Mouse (Mus musculus) heart, embryonic 14.5 days (tissue): Measurements from ENCODE around the gene Sla2. TPM values are rescaled to one million over a fixed set of nuclear protein-coding genes. Genes with fewer than 3 reads are reported as not detected.
A peak's percentile ranks its signal among the peaks of the same experiment; 100 is the strongest.
"Not testable (repeated sequence)": the region's sequence is repeated elsewhere in the genome, so short reads cannot be mapped to it uniquely, and the experiment has no call there.

Experiments
- ATAC-seq: fragments of 200-750 bp; cut with Nextera tagmentation; 2 replicates; pipeline ENCODE4 v1.8.0; 2017; ENCODE audit warnings: low read depth, moderate TSS enrichment; ENCODE audit not compliant: insufficient number of reproducible peaks, insufficient read depth, low FRiP score
- H3K27ac ChIP-seq, 2 experiments: fragments of 200-500 bp in 1 of 2; fragments of 300-500 bp in 1 of 2; sonication (generic) in 1 of 2; replicated peaks in 1 of 2; 2 replicates each; pipeline ENCODE4 v1.5.1; 2012 to 2014; ENCODE audit warnings: low read depth in 2 of 2, low read length in 2 of 2, control low read depth in 1 of 2, mild to moderate bottlenecking in 1 of 2, mixed read lengths in 1 of 2; ENCODE audit not compliant: control insufficient read depth in 1 of 2, insufficient read depth in 1 of 2
- H3K27me3 ChIP-seq: fragments of 300-500 bp; sonication (generic); 2 replicates; pipeline ENCODE4 v1.6.1; 2014; ENCODE audit warnings: mild to moderate bottlenecking, low read length, control low read depth; ENCODE audit not compliant: control insufficient read depth, insufficient read depth
- H3K36me3 ChIP-seq: fragments of 300-500 bp; sonication (generic); 2 replicates; pipeline ENCODE4 v1.6.1; 2014; ENCODE audit warnings: mild to moderate bottlenecking, control low read depth, low read length, mixed read lengths; ENCODE audit not compliant: control insufficient read depth, insufficient read depth
- H3K4me1 ChIP-seq, 2 experiments: fragments of 200-500 bp in 1 of 2; fragments of 300-500 bp in 1 of 2; sonication (generic) in 1 of 2; 2 replicates each; pipeline ENCODE4 v1.6.1; 2012 to 2014; ENCODE audit warnings: low read length in 2 of 2, control low read depth in 1 of 2, mixed read lengths in 1 of 2; ENCODE audit not compliant: control insufficient read depth in 2 of 2, insufficient read depth in 2 of 2
- H3K4me2 ChIP-seq: fragments of 300-500 bp; sonication (generic); 2 replicates; pipeline ENCODE4 v1.6.1; 2014; ENCODE audit warnings: mild to moderate bottlenecking, low read length
- H3K4me3 ChIP-seq, 2 experiments: fragments of 200-500 bp in 1 of 2; fragments of 300-500 bp in 1 of 2; sonication (generic) in 1 of 2; 2 replicates each; pipeline ENCODE4 v1.5.1; 2012 to 2014; ENCODE audit warnings: low read length in 2 of 2, mild to moderate bottlenecking in 2 of 2, control low read depth in 1 of 2, low read depth in 1 of 2, moderate library complexity in 1 of 2; ENCODE audit not compliant: control insufficient read depth in 1 of 2, insufficient read depth in 1 of 2
- H3K9ac ChIP-seq: fragments of 300-500 bp; sonication (generic); 2 replicates; pipeline ENCODE4 v1.6.1; 2014; ENCODE audit warnings: mild to moderate bottlenecking, low read length
- H3K9me3 ChIP-seq: fragments of 300-500 bp; sonication (generic); 2 replicates; pipeline ENCODE4 v1.6.1; 2016; ENCODE audit warnings: low read length, control low read depth; ENCODE audit not compliant: control insufficient read depth
- WGBS: fragments of 180-500 bp; shearing (Covaris S2); extraction: QIAGEN DNeasy Blood & Tissue Kit; methylation state at CpG from one replicate; pipeline ENCODE4 v1.1.7; 2014; 5-methylcytosine and 5-hydroxymethylcytosine counted together
- polyA plus RNA-seq: library from polyadenylated mRNA; unstranded; fragments of >200 nt; fragmentation: Nextera tagmentation; extraction: Ambion mirVana; gene quantifications from 2 replicates; pipeline ENCODE4 v1.2.1, GENCODE M21; 2014

The Sla2 gene
- polyA plus RNA-seq, 1 experiment from 2014 or later = 0.26 TPM

DNA sequence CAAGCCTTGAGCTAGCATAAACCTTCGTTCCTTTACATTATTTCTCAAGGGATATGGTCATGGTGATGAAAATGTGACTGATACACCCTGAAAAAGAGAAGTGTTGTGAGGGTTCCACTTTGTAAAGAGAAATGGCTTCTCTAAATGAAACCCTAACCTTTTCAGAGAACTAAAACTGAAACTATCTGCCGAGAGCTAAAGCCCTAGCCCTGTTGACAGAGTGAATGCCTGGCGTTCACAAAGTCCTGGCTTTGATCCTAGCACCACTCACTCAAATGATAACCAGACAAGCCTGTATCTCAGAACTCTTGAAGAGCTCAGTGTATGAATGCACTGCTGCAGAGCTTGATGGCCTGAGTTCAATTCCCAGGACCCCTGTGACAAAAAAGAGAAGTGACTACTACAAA, 29.6 kb downstream of the Sla2 start:
- no peaks in the 10 kb centered on the region for H3K27me3 ChIP-seq
- peak overlapping the region in 1 of 2 experiments; percentile 19; a peak in 1 of 4 replicates for H3K4me3 ChIP-seq
- peaks cover 5 to 26% of the 10 kb centered on the region in 2 experiments for H3K4me1 ChIP-seq
- H3K9me3 ChIP-seq = no peaks in the 10 kb centered on the region
- H3K4me2 ChIP-seq = peak overlapping the region; percentile 60
- H3K36me3 ChIP-seq = peaks cover 45% of the 10 kb centered on the region
- H3K27ac ChIP-seq = peak overlapping the region; percentile 56 to 72
- peak overlapping the region; percentile 62 for H3K9ac ChIP-seq
- WGBS = 17% methylated on average over 3 of the region's 3 CpGs
- peak; percentile 64 for ATAC-seq

DNA sequence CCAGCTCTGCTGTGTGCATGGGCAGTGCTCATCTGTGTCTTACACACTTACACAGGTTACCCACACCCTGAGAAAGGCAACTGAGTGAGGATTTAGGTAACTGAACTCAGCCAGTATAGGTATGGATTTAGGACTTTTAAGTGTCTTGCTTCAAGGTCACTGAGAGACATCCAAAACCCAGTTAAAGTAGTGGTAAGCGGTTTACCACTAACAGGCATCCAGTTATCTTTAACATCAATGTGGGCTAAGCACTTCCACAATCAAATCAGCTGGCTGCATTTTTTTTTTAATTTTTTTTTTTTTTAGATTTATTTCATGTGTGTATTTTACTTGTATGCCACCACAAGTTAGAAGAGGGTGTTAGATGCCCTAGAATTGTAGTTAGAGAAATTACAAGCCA, 30.7 kb downstream of the Sla2 start:
- no peak overlapping the region for H3K9ac ChIP-seq
- H3K27me3 ChIP-seq = no peaks in the 10 kb centered on the region
- no peak for ATAC-seq
- H3K4me2 ChIP-seq = no peak overlapping the region
- H3K4me3 ChIP-seq = no peak overlapping the region
- no peaks in the 10 kb centered on the region for H3K9me3 ChIP-seq
- peaks cover 4 to 20% of the 10 kb centered on the region in 2 experiments; a peak in 3 of 4 replicates for H3K4me1 ChIP-seq
- WGBS = 85% methylated on average over 1 of the region's 1 CpGs
- peaks cover 56% of the 10 kb centered on the region for H3K36me3 ChIP-seq
- peak overlapping the region in 1 of 2 experiments; percentile 72; a peak in 1 of 4 replicates for H3K27ac ChIP-seq

DNA sequence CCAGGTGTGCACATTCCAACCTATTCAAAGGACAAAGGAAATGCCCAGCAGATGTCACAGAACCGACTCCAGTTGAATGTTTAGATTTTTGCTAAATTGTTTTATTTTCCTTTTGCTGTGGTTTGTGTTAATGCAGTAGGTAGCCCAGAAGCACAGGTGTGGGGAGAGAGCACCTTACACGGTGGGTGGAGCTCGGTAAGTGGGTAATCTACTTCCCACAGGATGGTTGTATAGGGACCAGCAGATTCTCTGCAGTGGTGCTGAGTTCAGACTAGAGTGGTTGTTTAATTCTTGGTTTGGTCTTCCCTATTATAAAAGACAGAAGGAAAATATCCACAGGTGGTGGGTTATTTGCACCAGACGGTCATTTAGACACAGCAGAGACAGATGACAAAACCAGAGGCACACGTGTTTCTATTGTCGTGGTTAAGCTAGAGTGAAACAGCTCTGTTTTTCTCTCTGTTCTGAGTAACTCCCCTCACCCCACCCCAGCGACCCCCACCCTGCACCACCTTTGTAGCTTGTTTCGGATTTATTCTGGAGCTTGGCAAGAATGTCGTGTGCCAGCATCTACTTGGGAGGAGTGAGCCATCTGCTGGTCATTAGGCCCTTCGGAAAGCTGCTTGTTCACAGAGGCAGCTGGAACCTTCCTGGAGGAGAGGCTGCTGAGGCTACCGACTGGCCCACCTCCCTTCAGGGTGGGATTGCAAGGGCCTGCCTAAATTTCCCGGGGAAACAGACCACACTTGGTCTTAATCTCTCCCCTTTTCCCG, 32.8 kb downstream of the Sla2 start:
- not testable (repeated sequence) for H3K4me2 ChIP-seq, H3K9ac ChIP-seq, H3K4me3 ChIP-seq, H3K27ac ChIP-seq, H3K9me3 ChIP-seq, ATAC-seq, H3K27me3 ChIP-seq
- Histone ChIP-seq H3K36me3 (peaks cover 73% of the 10 kb centered on the region), H3K4me1 (peaks cover 4 to 18% of the 10 kb centered on the region in 2 experiments; a peak in 3 of 4 replicates)
- WGBS = 56% methylated on average over 13 of the region's 13 CpGs

DNA sequence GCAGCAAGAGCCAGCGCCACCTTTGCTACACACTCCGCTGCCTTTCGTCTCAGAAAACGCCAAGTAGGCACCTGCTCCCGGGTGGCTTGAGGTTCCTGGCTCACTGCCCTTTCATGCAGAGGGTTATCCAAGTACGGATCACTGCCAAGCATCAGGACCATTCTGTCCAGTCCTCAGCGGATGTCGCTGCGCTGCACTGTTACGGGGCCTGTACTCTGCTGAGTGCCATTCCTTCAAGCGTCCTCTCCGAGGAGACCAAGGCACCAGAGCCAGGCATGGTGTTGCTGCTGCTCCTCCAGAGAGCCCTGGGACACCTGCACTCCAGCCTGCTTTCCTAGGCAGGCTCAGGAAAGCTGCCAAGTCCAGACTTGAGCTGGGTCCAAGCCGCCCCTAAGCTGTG, 33.4 kb downstream of the Sla2 start:
- H3K27ac ChIP-seq, ATAC-seq: not testable (repeated sequence)
- WGBS = 82% methylated on average over 8 of the region's 13 CpGs

DNA sequence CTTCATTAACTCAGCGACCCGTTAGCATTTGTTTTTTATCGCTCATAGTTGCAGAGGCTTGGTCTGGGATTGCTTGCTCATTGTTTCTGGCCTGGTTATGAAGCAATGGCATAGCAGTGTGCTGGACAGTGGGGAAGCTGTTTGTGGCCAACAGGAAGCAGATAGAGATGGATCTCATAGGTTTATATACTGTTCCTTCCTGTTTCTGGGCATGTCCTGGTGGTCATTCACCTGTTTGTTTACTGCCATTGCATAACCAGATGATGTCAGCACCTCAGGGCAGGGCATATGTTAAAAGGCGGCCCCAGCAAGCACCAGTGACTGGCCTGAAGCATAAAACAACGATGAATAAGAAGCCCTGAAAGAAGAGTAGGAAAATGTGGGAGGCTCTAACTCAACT, 36.5 kb downstream of the Sla2 start:
- no peak overlapping the region for H3K27ac ChIP-seq
- no peak overlapping the region for H3K4me2 ChIP-seq
- no peaks in the 10 kb centered on the region for H3K27me3 ChIP-seq
- H3K9me3 ChIP-seq = no peaks in the 10 kb centered on the region
- no peak overlapping the region for H3K4me3 ChIP-seq
- H3K9ac ChIP-seq = no peak overlapping the region
- WGBS = 86% methylated on average over 5 of the region's 5 CpGs
- no peak for ATAC-seq
- H3K36me3 ChIP-seq = peaks cover 85% of the 10 kb centered on the region
- peaks cover 0 to 3% of the 10 kb centered on the region in 2 experiments; a peak in 2 of 4 replicates for H3K4me1 ChIP-seq

More for the DNA sequence above, 33.4 kb downstream of the Sla2 start:
- not testable (repeated sequence) for H3K27me3 ChIP-seq, H3K9me3 ChIP-seq, H3K4me2 ChIP-seq, H3K9ac ChIP-seq, H3K4me3 ChIP-seq
- Histone ChIP-seq H3K4me1 (peaks cover 4 to 18% of the 10 kb centered on the region in 2 experiments; a peak in 3 of 4 replicates), H3K36me3 (peaks cover 75% of the 10 kb centered on the region)

DNA sequence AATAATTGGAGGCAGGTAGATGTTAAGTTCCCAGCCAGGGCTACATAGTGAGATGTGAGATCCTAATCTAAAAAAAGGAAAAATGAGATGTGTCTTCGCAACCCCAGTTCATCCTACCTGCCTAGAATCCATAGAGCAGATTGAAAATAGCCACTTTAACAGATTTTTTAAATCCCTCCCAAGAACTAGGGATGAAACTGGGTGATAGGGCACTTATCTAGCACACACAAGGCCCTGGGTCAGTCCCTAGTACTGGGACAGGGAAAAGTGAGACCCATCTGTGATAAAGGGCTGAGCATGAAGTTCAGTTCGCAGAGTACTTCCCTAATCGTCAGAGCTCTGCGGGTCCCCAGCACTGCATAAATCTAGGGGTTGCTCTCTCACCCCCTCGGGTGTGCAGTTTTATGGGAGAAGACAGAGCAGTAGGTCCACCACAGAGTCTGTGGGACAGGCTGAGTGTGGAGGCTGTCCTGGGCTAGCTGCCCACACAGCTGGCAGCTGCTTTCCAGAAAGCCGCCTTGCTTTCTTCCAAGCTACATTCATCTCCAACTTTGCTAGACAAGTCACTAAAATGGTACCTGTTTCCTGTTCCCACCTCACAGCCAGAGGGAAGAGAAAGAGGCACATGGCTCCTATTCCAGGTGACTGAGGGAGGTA, 38.3 kb downstream of the Sla2 start:
- Histone ChIP-seq H3K27me3 (no peaks in the 10 kb centered on the region), H3K27ac (no peak overlapping the region), H3K4me2 (no peak overlapping the region), H3K4me3 (no peak overlapping the region), H3K9ac (no peak overlapping the region), H3K4me1 (peaks cover 11 to 20% of the 10 kb centered on the region in 2 experiments), H3K9me3 (no peaks in the 10 kb centered on the region), H3K36me3 (peaks cover 83% of the 10 kb centered on the region)
- 83% methylated on average over 6 of the region's 6 CpGs for WGBS
- no peak for ATAC-seq

DNA sequence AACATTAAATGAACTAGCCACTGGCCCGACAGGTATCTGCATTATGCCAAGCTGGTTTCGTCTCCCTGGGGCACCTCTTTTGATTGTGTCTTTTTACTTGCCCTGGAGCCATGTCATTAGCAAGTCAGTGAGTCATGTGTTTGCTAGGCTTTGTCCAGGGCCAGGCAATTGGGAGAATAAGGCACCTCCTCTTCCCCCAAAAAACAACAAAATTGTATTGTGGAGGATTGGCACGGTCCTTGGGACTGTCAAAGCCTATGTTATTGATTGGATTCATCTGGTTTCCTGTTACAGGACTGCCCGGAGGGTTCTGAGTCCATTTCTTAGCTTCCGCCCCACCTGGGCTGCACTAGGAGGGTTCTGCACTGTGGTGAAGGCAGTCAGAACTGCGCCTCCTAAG, 39.3 kb downstream of the Sla2 start:
- Histone ChIP-seq H3K36me3 (peaks cover 79% of the 10 kb centered on the region), H3K4me2 (no peak overlapping the region), H3K4me3 (no peak overlapping the region), H3K9ac (no peak overlapping the region), H3K4me1 (peaks cover 20 to 30% of the 10 kb centered on the region in 2 experiments), H3K9me3 (no peaks in the 10 kb centered on the region), H3K27me3 (no peaks in the 10 kb centered on the region), H3K27ac (no peak overlapping the region)
- ATAC-seq = no peak
- WGBS = 88% methylated on average over 6 of the region's 6 CpGs
